Mouse (Mus musculus) gastrocnemius, adult 2 months (tissue): ENCODE results near the gene Rgs12. TPM values are rescaled to one million over a fixed set of nuclear protein-coding genes. Genes with fewer than 3 reads are reported as not detected.

Source experiments
- DNase-seq: peaks from one replicate; pipeline ENCODE4 v3.0.0; 2022
- H3K27ac ChIP-seq: fragments of 200-600 bp; 2 replicates; pipeline ENCODE4 v1.8.1; 2022; ENCODE audit warnings: mild to moderate bottlenecking
- H3K4me3 ChIP-seq: fragments of 200-600 bp; 2 replicates; pipeline ENCODE4 v1.8.1; 2022; ENCODE audit warnings: mild to moderate bottlenecking, moderate library complexity
- CTCF ChIP-seq: fragments of 200-600 bp; IDR thresholded peaks from 2 replicates; pipeline ENCODE4 v1.8.1; 2022; ENCODE audit warnings: antibody characterized with exemption, mild to moderate bottlenecking, moderate library complexity
- intact Hi-C: fragments of 180-260 bp; cut with DNase I; formaldehyde crosslinking; loops from one replicate; pipeline ENCODE4 v1.15.1; 2025
- total RNA-seq, 2 experiments: library from RNA; stranded (reverse); gene quantifications; 2 replicates each; pipeline ENCODE4 v1.2.3; 2021

Gene Rgs12
- total RNA-seq, 2 experiments from 2014 or later = 2.2 to 3.0 TPM

- Histone ChIP-seq H3K27ac (no peak overlapping the region), H3K4me3 (no peak overlapping the region)
- DNase-seq = no peak
- TF ChIP-seq CTCF = no peak
- intact Hi-C loops = no loop called here
These were observed 7.4 kb upstream of the Rgs12 start for GRCm38 (mm10) chr5:34941710-34942470.

DNA sequence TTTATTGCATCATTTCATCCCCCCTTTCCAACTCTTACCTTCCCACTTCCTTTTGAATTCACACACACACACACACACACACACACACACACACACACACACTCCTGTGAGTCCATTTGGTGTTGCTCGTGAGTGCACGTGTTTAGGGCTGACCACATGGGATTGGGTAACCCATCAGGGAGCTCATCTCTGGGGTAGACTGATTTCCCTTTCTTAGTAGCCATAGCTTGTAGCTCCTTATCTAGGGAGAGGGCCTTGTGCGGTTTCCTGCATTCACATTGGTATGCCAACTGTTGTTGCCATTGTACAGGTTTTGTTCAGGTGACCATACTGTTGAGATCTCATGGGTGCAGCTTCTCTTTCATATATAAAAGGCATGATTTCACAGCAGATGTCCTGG lies 5.8 kb upstream of the Rgs12 start:
- no peak for TF ChIP-seq CTCF

GRCm38 (mm10) chr5:34949769-34950211 lies 545 bp downstream of the Rgs12 start:
- peak overlapping the region; percentile 88 for H3K27ac ChIP-seq
- intact Hi-C loops = loop anchor here (2.0 kb wide), 1 partner anchor 21 kb away; no protein-coding TSS in a partner anchor
- H3K4me3 ChIP-seq = peak overlapping the region; percentile 87
- DNase-seq = no peak
- TF ChIP-seq CTCF = no peak

More for the DNA sequence above, 5.8 kb upstream of the Rgs12 start:
- Histone ChIP-seq H3K4me3 (no peak overlapping the region), H3K27ac (no peak overlapping the region)
- no peak for DNase-seq
- intact Hi-C loops = no loop called here

GRCm38 (mm10) chr5:34950486-34951160 lies 1.4 kb downstream of the Rgs12 start:
- Histone ChIP-seq H3K4me3 (peak overlapping the region; percentile 87), H3K27ac (peak overlapping the region; percentile 43)
- no peak for DNase-seq
- intact Hi-C loops = loop anchor here (2.0 kb wide), 1 partner anchor 22 kb away; no protein-coding TSS in a partner anchor
- no peak for TF ChIP-seq CTCF

DNA sequence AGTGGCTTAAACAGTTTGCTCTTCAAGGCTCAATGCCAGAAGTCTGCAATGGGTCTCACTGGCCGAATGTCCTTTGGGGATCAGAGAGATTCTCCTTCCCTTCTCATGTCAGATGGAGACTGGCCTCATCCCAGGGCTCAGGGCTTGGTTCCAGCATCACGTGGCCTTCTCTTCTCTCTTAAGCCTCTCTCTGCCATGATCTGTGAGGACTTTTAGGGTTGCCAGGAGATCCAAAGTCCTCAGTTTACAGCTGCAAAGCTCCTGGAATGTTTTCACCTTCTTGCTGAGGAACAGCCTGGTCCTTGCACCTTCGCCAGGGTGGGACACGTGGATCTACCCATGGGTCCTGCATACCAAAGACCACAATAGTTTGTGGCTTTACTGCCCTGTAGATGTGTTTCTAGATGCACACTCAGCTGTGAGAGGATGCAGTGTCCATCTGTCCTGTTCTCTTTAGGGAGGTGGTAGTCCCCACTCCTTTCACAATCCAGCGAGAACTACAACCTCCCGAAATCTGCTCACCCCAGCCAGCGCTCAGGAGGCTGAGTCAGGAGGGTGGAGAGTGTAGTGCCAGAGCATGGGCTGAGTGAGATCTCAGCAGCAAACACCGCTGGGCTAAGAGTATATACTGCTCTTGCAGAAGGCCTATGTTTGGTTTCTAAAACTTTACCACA lies 2.1 kb downstream of the Rgs12 start:
- TF ChIP-seq CTCF = no peak
- Histone ChIP-seq H3K27ac (no peak overlapping the region), H3K4me3 (no peak overlapping the region)
- peak; percentile 58 for DNase-seq
- intact Hi-C loops = loop anchor here (2.0 kb wide), 1 partner anchor 22 kb away; no protein-coding TSS in a partner anchor

- Histone ChIP-seq H3K27ac (no peak overlapping the region; the same call in 1 of the 2 replicates), H3K4me3 (no peak overlapping the region)
- no peak for DNase-seq
- TF ChIP-seq CTCF = no peak
- intact Hi-C loops = no loop called here
These were observed 5.3 kb downstream of the Rgs12 start for GRCm38 (mm10) chr5:34954508-34954907.

DNA sequence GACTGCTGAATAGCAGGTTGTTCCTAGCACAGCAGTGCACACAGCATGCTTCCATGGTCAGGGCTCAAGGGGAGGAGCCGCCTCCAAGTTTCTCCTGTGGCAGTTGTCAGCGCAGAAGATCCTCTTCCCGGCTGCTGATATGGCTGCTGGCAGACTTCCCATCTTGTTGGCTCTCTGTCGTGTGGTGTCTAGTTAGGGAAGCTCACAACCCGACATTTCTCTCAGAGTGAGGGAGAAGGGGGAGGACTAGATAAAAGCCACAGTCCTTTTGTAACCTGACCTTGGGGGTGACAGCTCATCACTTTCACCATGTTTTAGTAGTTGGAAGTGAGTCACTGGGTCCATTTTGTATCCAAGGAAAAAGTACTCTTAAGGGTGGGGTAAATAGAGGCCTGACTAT lies 6.4 kb downstream of the Rgs12 start:
- peak overlapping the region; percentile 20; the same call in 1 of the 2 replicates for H3K27ac ChIP-seq
- intact Hi-C loops = no loop called here
- TF ChIP-seq CTCF = no peak
- no peak overlapping the region for H3K4me3 ChIP-seq
- peak; percentile 59 for DNase-seq

GRCm38 (mm10) chr5:34956151-34956550 lies 6.9 kb downstream of the Rgs12 start:
- TF ChIP-seq CTCF = no peak
- DNase-seq = no peak
- no peak overlapping the region for H3K27ac ChIP-seq
- H3K4me3 ChIP-seq = no peak overlapping the region
- intact Hi-C loops = no loop called here

- intact Hi-C loops = no loop called here
- H3K27ac ChIP-seq = no peak overlapping the region
- TF ChIP-seq CTCF = no peak
- DNase-seq = peak; percentile 57
- H3K4me3 ChIP-seq = no peak overlapping the region
These were observed 7.8 kb downstream of the Rgs12 start for GRCm38 (mm10) chr5:34957015-34957414.

GRCm38 (mm10) chr5:34960021-34960420 lies 10.8 kb downstream of the Rgs12 start:
- no peak overlapping the region for H3K4me3 ChIP-seq
- no peak overlapping the region for H3K27ac ChIP-seq
- intact Hi-C loops = no loop called here
- DNase-seq = no peak
- no peak for TF ChIP-seq CTCF

DNA sequence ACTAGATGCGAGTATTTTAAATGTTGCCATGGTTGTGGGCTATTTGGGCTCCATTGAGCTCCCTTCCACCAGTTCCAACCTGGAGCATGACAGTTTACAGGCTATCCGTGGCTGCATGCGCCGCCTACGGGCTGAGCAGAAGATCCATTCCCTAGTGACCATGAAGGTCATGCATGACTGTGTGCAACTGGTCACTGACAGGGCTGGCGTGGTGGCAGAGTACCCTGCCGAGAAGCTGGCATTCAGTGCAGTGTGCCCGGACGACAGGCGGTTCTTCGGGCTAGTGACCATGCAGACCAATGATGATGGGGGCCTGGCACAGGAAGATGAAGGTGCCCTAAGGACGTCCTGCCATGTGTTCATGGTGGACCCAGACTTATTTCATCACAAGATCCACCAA lies 16.3 kb downstream of the Rgs12 start:
- intact Hi-C loops = no loop called here

DNA sequence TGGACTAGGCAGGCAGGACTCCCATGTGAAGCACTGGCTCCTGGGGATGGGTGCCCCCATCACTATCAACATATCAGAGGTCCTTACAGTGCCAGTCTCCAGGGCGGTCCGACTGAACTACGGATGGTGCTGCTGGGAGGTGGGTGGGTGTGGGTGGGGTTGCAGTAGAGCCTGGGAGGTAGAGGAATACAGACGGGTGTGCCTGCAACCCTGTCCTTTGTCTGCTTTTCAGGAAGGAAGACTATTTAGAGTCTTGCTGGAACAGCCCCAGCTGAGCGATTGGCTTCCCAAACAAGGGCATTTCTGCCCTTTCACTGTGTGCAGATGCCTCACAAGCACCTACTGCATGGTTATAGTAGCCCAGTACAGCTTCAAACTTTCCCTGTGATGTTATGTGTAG lies 19.1 kb downstream of the Rgs12 start:
- intact Hi-C loops = no loop called here
- no peak for DNase-seq

More for the DNA sequence above, 16.3 kb downstream of the Rgs12 start:
- H3K27ac ChIP-seq = no peak overlapping the region
- no peak overlapping the region for H3K4me3 ChIP-seq
- no peak for DNase-seq
- no peak for TF ChIP-seq CTCF

GRCm38 (mm10) chr5:34972471-34972870 lies 23.2 kb downstream of the Rgs12 start:
- H3K27ac ChIP-seq = peak overlapping the region; percentile 69; the same call in 1 of the 2 replicates
- TF ChIP-seq CTCF = no peak
- intact Hi-C loops = no loop called here
- no peak overlapping the region for H3K4me3 ChIP-seq
- no peak for DNase-seq

More for the DNA sequence above, 19.1 kb downstream of the Rgs12 start:
- TF ChIP-seq CTCF = no peak
- H3K27ac ChIP-seq = peak overlapping the region; percentile 78
- no peak overlapping the region for H3K4me3 ChIP-seq
